Mouse (Mus musculus): ENCODE results near the gene G530012D18Rik.
"Not testable (repeated sequence)": the region's sequence is repeated elsewhere in the genome, so short reads cannot be mapped to it uniquely, and the experiment has no call there.

G530012D18Rik gene

GRCm38 (mm10) chr1:85617161-85617560 lies 41.7 kb downstream of the G530012D18Rik start:
- not testable (repeated sequence) for DNase-seq

- DNase-seq = not testable (repeated sequence)
Observed at GRCm38 (mm10) chr1:85618689-85619088, 43.2 kb downstream of the G530012D18Rik start.
